Mouse (Mus musculus) CH12.LX (cell line): ENCODE measurements at regions not wholly inside any gene's neighbourhood (a gene's known extent, or its start where the extent isn't known, plus 50 kb on each side); places are given as distances from the start of the nearest gene placed in this dataset.

Experiments used
- CHD2 ChIP-seq: IDR thresholded peaks from 2 replicates; pipeline ENCODE4 v1.6.1; 2011; ENCODE audit warnings: low read length, improper control_type of control experiment
- CTCF ChIP-seq, 2 experiments: IDR thresholded peaks in 1 of 2; conservative IDR thresholded peaks in 1 of 2; 2 replicates each; pipeline ENCODE4 v1.5.1; 2011 to 2012; ENCODE audit warnings: low read depth in 2 of 2, low read length in 2 of 2, improper control_type of control experiment in 1 of 2, inconsistent platforms in 1 of 2, mild to moderate bottlenecking in 1 of 2, moderate library complexity in 1 of 2
- EP300 ChIP-seq: IDR thresholded peaks from 2 replicates; pipeline ENCODE4 v1.6.1; 2011; ENCODE audit warnings: low read length, improper control_type of control experiment
- MAFK ChIP-seq: IDR thresholded peaks from 2 replicates; pipeline ENCODE4 v1.6.1; 2011; ENCODE audit warnings: low read length, improper control_type of control experiment; ENCODE audit not compliant: insufficient replicate concordance
- MAX ChIP-seq: IDR thresholded peaks from 2 replicates; pipeline ENCODE4 v1.6.1; 2011; ENCODE audit warnings: low read length, improper control_type of control experiment
- POLR2A ChIP-seq: IDR thresholded peaks from 2 replicates; pipeline ENCODE4 v1.6.1; 2011; ENCODE audit warnings: low read depth, mild to moderate bottlenecking, improper control_type of control experiment, low read length
- TCF12 ChIP-seq: IDR thresholded peaks from 2 replicates; pipeline ENCODE4 v1.6.1; 2014; ENCODE audit warnings: low read depth, mild to moderate bottlenecking, inconsistent platforms, low read length, improper control_type of control experiment
- ZC3H11A ChIP-seq: IDR thresholded peaks from 2 replicates; pipeline ENCODE4 v1.6.1; 2012; ENCODE audit warnings: low read depth, mild to moderate bottlenecking, inconsistent platforms, low read length, improper control_type of control experiment

- no peak for TF ChIP-seq EP300
- TF ChIP-seq MAX = no peak
- TF ChIP-seq POLR2A = no peak
- TF ChIP-seq CTCF (conservative IDR thresholded peaks at IDR 0.05 in 1 of 2, IDR thresholded peaks at IDR 0.05 in 1 of 2; ENCODE audit: low read depth in 2 of 2, low read length in 2 of 2) = no peak
- no peak for TF ChIP-seq TCF12
- no peak for TF ChIP-seq ZC3H11A
- no peak for TF ChIP-seq MAFK
- no peak for TF ChIP-seq CHD2
Observed at GRCm38 (mm10) chr1:194504207-194504606, 113.8 kb upstream of the Plxna2 start.
